Mouse (Mus musculus) left cerebral cortex, adult 6 months (tissue): Measurements from ENCODE around the gene Sec22b. TPM values are rescaled to one million over a fixed set of nuclear protein-coding genes. Genes with fewer than 3 reads are reported as not detected.

ENCODE experiments used
- long read RNA-seq, 2 experiments: library from polyadenylated mRNA; unstranded; transcript quantifications; one replicate each; pipeline ENCODE4 v2.0.0; 2019 to 2020
- polyA plus RNA-seq: library from polyadenylated mRNA; unstranded; fragments of <200 nt; fragmentation: Nextera tagmentation; gene quantifications from 2 replicates; pipeline ENCODE4 v1.2.3, GENCODE M21; 2021

Sec22b gene
- polyA plus RNA-seq = 62.3 and 73.4 TPM in 2 replicates
- long read RNA-seq, experiment 1, transcript Sec22b-201 (5 exons, 2,810 nt) = major isoform, 217 of 240 reads
- long read RNA-seq, experiment 1, partial matches to known transcripts = 14 of 240 reads
- long read RNA-seq, experiment 1, other reads (novel, unspliced or antisense) = 4 of 240 reads
- long read RNA-seq, experiment 2, transcript Sec22b-201 (5 exons, 2,810 nt) = major isoform, 78 of 121 reads
- long read RNA-seq, experiment 2, partial matches to known transcripts = 5 of 121 reads
- long read RNA-seq, experiment 2, other reads (novel, unspliced or antisense) = 37 of 121 reads

GRCm38 (mm10) chr3:97900516-97901490 lies at the start of gene Sec22b:
Sec22b (plus strand) TSS chr3:97901190.

GRCm38 (mm10) chr3:97888168-97888901 lies 12.7 kb upstream of the Sec22b start, which contains the start of gene Pde4dip:
Pde4dip (minus strand) TSS chr3:97888707.

Other genes with a start within 250 kb of the Sec22b start
- 6.8 and 7.0 TPM in 2 replicates for gene Prkab2, start 243.0 kb upstream of the Sec22b start, polyA plus RNA-seq
- gene Gm17651, start 226.5 kb upstream of the Sec22b start, polyA plus RNA-seq = not detected in 2 replicates
- gene Pde4dip, start 12.5 kb upstream of the Sec22b start, polyA plus RNA-seq = 34.9 and 43.7 TPM in 2 replicates
- gene Notch2, start 112.3 kb downstream of the Sec22b start, polyA plus RNA-seq = 5.1 and 5.8 TPM in 2 replicates